Mouse (Mus musculus) gastrocnemius, adult 2 months (tissue): ENCODE measurements at regions not wholly inside any gene's neighbourhood (a gene's known extent, or its start where the extent isn't known, plus 50 kb on each side); places are given as distances from the start of the nearest gene placed in this dataset.

Experiments used
- DNase-seq: peaks from one replicate; pipeline ENCODE4 v3.0.0; 2022
- H3K27ac ChIP-seq: fragments of 200-600 bp; 2 replicates; pipeline ENCODE4 v1.8.1; 2022; ENCODE audit warnings: mild to moderate bottlenecking
- H3K4me3 ChIP-seq: fragments of 200-600 bp; 2 replicates; pipeline ENCODE4 v1.8.1; 2022; ENCODE audit warnings: mild to moderate bottlenecking, moderate library complexity
- CTCF ChIP-seq: fragments of 200-600 bp; IDR thresholded peaks from 2 replicates; pipeline ENCODE4 v1.8.1; 2022; ENCODE audit warnings: antibody characterized with exemption, mild to moderate bottlenecking, moderate library complexity
- intact Hi-C: fragments of 180-260 bp; cut with DNase I; formaldehyde crosslinking; loops from one replicate; pipeline ENCODE4 v1.15.1; 2025

DNA sequence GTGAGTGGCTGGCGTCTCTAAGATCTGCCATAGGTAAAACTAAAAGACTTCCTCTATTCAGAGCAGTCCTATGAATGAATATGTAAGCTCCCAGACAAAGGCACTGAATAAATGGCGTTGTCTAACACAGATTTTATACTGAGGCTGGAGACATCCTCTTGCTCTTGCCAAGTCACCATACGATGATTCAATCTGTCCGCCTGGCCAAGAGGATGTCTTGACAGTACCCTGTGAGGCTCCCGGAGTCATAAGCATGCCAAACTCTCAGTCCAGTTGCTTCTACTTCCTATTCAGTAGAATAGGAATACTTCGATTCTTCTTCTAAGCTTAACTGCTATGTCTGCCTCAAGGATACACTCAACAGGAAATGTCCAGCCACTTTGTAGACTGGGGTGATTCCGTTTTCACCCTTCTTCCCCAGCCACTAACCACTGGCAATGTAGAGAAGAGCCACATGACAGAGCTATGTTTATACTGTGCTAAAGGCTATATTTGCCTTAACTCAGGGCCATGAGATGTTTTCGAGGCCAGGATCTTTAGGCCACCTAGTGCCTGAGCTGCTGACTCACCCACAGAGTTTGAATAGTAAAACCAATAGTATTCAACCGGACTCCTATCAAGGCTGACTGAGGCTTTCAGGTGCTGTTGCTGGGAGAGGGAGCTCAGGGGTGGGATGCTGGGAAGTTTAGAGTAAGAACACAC is 188.7 kb upstream of the Atp5g3 start:
- no peak overlapping the region for H3K27ac ChIP-seq
- intact Hi-C loops = no loop called here
- DNase-seq = no peak
- no peak for TF ChIP-seq CTCF
- no peak overlapping the region for H3K4me3 ChIP-seq

DNA sequence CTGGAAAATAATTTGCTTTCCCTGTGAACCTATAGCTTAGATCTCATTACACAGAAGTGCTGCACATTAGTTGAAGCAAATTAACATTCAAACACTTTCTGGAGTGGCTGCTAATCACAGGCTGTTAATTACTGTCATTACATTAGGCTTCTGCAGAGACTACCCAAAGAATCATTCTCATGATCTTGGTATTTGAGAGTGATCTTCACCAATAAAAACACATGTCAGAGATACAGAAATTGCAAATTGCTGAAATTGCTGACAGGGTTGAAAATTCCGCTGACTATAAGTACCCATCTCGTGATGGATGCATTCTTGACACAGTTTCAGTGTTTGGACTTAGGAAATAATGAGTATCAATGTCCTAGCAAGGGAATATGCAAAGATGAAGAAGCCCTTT is 185.7 kb upstream of the Atp5g3 start:
- no peak for TF ChIP-seq CTCF
- no peak for DNase-seq
- H3K4me3 ChIP-seq = no peak overlapping the region
- intact Hi-C loops = no loop called here
- no peak overlapping the region for H3K27ac ChIP-seq

- H3K4me3 ChIP-seq = no peak overlapping the region
- TF ChIP-seq CTCF = no peak
- DNase-seq = no peak
- intact Hi-C loops = no loop called here
- H3K27ac ChIP-seq = no peak overlapping the region
These were observed 182.4 kb upstream of the Atp5g3 start for GRCm38 (mm10) chr2:74093494-74093893.

DNA sequence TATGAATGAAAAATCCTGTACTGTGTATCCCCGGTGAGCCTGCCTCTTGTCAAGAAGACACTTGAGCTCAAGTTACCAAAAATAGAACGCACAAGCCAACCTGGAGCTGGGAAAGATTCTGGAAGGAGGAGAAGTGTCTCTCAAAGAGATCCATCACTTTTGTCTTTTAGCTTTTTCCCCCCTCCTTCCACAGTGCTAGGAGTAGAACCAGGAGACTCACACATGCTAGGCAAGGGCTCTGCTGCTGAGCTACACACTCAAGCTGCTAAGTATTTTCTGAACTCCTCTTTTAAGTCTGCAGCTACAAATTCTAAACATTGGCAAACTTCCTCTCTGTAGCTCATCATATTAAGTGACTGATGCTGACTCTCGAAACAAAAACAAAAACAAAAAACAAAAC is 176.2 kb upstream of the Atp5g3 start:
- no peak for DNase-seq
- Histone ChIP-seq H3K27ac (no peak overlapping the region), H3K4me3 (no peak overlapping the region)
- no peak for TF ChIP-seq CTCF
- intact Hi-C loops = no loop called here

DNA sequence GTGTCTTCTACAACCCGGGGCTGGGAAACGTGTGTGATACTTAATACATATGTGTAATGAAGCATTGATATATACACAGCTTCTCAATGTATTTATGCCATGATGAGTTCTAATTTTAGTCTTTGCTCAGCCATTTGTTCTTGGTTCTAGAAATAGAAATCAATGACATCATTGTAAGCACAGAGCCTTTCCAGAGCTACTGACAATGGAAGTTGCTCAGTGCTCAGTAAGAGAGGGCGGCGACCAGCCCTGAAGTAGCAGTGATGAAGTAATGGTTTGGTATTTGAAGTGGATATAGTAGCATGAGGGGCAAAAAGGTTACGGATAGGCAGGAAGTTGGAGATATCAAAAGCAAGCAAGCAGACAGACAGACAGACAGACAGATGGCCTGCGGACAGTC is 173.8 kb upstream of the Atp5g3 start:
- no peak overlapping the region for H3K27ac ChIP-seq
- H3K4me3 ChIP-seq = no peak overlapping the region
- DNase-seq = no peak
- TF ChIP-seq CTCF = no peak
- intact Hi-C loops = no loop called here

- DNase-seq = no peak
- H3K27ac ChIP-seq = no peak overlapping the region
- H3K4me3 ChIP-seq = no peak overlapping the region
- intact Hi-C loops = no loop called here
- TF ChIP-seq CTCF = no peak
These were observed 165.6 kb upstream of the Atp5g3 start for GRCm38 (mm10) chr2:74076774-74077173.

- no peak overlapping the region for H3K27ac ChIP-seq
- no peak for TF ChIP-seq CTCF
- no peak for DNase-seq
- intact Hi-C loops = no loop called here
- H3K4me3 ChIP-seq = no peak overlapping the region
These were observed 164.4 kb upstream of the Atp5g3 start for GRCm38 (mm10) chr2:74075566-74075965.

GRCm38 (mm10) chr2:74073396-74073795 is 162.3 kb upstream of the Atp5g3 start:
- no peak for TF ChIP-seq CTCF

DNA sequence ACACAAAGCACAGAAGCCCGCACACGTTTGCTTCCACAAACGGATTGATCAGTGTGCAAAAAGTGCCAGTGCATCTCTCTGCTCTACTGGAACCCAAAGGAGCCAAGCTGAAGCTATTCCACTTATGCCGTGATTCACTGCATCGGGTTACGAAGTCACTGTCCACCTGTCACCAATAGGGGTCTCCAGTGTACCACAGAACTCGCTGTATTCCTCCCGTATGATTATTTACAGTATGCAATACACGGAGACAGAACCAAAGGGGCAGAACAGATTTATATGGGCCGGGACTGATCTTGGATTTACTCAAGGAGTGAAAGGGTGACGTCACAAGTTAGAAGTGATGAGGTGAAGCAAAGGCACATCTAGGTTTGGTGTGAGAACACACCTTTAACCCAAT is 155.5 kb upstream of the Atp5g3 start:
- peak; percentile 33 for DNase-seq
- H3K27ac ChIP-seq = no peak overlapping the region
- TF ChIP-seq CTCF = peak; percentile 79
- intact Hi-C loops = loop anchor here (2.0 to 10.0 kb wide), 2 partner anchors 228 to 596 kb away; no protein-coding TSS in a partner anchor
- no peak overlapping the region for H3K4me3 ChIP-seq

More at GRCm38 (mm10) chr2:74073396-74073795, 162.3 kb upstream of the Atp5g3 start:
- intact Hi-C loops = no loop called here
- Histone ChIP-seq H3K4me3 (no peak overlapping the region), H3K27ac (no peak overlapping the region)
- DNase-seq = no peak

DNA sequence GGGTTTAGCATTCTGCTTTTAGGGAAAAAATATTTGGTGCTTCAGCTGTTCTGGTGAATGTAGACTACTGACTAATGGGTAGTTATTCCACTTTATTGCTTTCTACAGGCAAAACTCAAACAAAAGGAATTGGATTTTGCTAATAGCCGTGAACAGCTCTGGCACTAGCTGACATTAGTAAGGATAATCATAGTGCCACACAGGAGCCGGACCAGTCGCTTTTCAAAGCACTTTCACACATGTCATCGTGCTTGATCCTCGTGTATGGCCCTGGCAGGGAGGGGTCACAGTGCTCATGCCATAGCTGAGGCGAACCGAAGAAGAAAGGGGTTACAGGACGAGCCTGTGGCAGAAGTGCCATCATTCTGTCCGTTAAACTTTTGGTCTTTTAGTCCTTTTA is 153.2 kb upstream of the Atp5g3 start:
- TF ChIP-seq CTCF = no peak
- intact Hi-C loops = loop anchor here (10.0 kb wide), 1 partner anchor 230 kb away; no protein-coding TSS in a partner anchor

DNA sequence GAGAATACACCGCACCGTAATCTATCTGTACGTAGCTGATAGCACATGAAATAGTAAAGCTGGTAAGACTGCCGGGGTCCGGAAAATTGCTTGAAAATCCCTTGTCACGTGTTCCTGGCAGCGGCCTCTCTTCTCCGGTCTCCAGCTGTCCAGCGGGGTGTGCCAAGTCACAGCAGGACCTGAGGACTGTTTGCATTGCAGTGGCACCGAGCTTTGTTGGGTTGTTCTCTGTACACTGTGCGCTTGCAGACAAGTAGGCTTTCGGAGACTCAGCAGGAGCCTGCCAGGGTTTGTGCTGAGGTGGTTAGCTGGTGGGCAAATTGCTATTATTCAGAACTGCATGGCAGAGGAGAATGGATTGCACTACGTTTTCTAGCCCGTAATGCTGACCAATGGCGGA is 152.7 kb upstream of the Atp5g3 start:
- intact Hi-C loops = loop anchor here (10.0 kb wide), 1 partner anchor 231 kb away; no protein-coding TSS in a partner anchor
- peak overlapping the region; percentile 57 for H3K4me3 ChIP-seq
- DNase-seq = peak; percentile 29

More for the DNA sequence above, 153.2 kb upstream of the Atp5g3 start:
- DNase-seq = no peak
- H3K4me3 ChIP-seq = no peak overlapping the region; the same call in 1 of the 2 replicates
- no peak overlapping the region for H3K27ac ChIP-seq

GRCm38 (mm10) chr2:74063302-74063701 is 152.2 kb upstream of the Atp5g3 start:
- Histone ChIP-seq H3K27ac (no peak overlapping the region), H3K4me3 (no peak overlapping the region)
- no peak for TF ChIP-seq CTCF
- intact Hi-C loops = loop anchor here (10.0 kb wide), 1 partner anchor 231 kb away; no protein-coding TSS in a partner anchor
- DNase-seq = no peak

More for the DNA sequence above, 152.7 kb upstream of the Atp5g3 start:
- no peak overlapping the region for H3K27ac ChIP-seq
- no peak for TF ChIP-seq CTCF

DNA sequence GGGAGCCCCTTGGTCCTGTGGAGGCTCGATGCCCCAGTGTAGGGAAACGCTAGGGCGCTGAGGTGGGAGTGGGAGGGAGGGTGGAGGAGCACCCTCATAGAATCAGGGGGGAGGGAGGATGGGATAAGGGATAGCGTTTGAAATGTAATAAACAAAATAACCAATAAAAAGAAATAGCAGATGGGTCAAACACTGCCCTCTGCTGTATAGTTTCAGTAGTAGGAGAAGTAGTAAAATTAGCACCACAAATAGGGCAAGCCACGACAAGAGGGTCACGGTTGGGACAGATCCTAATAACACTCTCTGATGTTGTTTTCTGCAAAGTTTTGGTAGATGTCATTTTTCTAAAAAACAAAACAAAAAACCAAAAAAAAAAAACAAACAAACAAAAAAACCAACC is 131.3 kb upstream of the Atp5g3 start:
- H3K4me3 ChIP-seq = no peak overlapping the region
- peak; percentile 34 for TF ChIP-seq CTCF
- no peak for DNase-seq
- no peak overlapping the region for H3K27ac ChIP-seq
- intact Hi-C loops = no loop called here

DNA sequence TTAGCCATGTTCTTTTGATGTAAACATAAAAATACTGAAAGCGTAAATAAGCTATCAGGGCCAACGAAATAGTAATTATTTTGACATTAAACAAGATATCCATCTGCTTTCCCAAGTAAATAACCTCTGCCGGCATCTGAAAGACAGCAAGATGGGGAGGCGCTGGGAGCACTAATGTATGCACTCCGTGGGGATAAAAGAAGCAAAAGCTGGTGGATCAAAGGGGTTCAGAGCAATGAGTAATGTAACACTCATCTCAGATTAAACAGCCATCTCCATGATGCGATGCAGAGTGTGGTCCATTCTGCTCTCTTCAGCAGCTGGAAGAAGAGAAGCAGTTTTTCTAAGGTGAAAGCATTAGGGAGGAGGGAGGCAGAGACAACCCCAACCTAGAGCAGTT is 128.5 kb upstream of the Atp5g3 start:
- Histone ChIP-seq H3K27ac (no peak overlapping the region), H3K4me3 (no peak overlapping the region)
- DNase-seq = no peak
- intact Hi-C loops = no loop called here
- TF ChIP-seq CTCF = no peak
